Mouse (Mus musculus): ENCODE results near the gene Klrb1f. TPM values are rescaled to one million over a fixed set of nuclear protein-coding genes. Genes with fewer than 3 reads are reported as not detected.
"Not testable (repeated sequence)": the region's sequence is repeated elsewhere in the genome, so short reads cannot be mapped to it uniquely, and the experiment has no call there.

Gene Klrb1f
- polyA plus RNA-seq, 1 experiment from 2014 or later = 0.51 TPM

DNA sequence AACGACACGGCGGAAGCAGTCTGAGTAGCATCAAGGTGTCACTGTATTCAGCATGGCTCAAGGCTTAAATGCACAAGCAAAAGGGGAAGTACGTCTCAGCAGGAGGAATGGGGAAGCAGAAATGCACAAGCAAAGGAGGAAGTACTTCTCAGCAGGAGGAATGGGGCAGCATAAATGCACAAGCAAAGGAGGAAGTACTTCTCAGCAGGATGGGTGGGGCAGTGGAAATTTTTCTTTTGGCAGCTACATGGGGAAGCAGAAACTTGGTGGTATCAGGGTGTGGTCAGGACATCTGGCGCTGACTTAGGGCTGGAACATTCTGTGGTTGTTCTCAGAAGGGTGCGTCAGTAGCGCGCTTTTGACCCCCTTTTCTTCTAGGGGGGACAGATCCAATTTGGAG lies 42.9 kb downstream of the Klrb1f start:
- not testable (repeated sequence) for H3K27ac ChIP-seq; ATAC-seq (ENCODE audit: borderline replicate concordance, extremely low read depth, low FRiP score, low TSS enrichment); H3K4me3 ChIP-seq; H3K36me3 ChIP-seq; H3K9me3 ChIP-seq; H3K9ac ChIP-seq; H3K27me3 ChIP-seq; H3K4me2 ChIP-seq; H3K4me1 ChIP-seq
- 95% methylated on average over 8 of the region's 8 CpGs for WGBS

DNA sequence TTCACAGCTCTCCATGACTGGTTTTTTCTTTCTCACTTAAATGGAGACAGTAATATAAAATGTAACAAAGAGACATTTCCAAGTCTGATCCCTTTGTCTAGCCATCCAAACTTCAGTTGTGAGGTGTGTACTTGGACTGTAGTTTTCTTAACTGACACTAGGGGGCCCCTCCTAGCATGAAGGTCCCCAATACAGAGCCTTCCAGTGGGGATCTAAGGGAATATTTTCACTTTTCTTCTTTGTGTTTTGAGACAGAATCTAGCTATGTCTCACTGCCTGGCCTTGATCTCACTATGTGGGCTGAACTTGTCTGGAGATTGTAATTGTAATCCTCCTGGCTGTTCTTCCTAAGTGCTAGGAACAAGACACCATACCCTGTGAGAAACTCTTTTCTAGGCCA lies 49.5 kb downstream of the Klrb1f start:
- H3K27me3 ChIP-seq = no peaks in the 10 kb centered on the region
- no peak overlapping the region for H3K9ac ChIP-seq
- no peaks in the 10 kb centered on the region for H3K4me1 ChIP-seq
- H3K4me2 ChIP-seq = no peak overlapping the region
- ATAC-seq (ENCODE audit: borderline replicate concordance, extremely low read depth, low FRiP score, low TSS enrichment) = peak; percentile 65; the same call in 1 of the 2 replicates
- H3K9me3 ChIP-seq = no peaks in the 10 kb centered on the region
- no peak overlapping the region for H3K27ac ChIP-seq
- no peak overlapping the region for H3K4me3 ChIP-seq
- H3K36me3 ChIP-seq = no peaks in the 10 kb centered on the region

DNA sequence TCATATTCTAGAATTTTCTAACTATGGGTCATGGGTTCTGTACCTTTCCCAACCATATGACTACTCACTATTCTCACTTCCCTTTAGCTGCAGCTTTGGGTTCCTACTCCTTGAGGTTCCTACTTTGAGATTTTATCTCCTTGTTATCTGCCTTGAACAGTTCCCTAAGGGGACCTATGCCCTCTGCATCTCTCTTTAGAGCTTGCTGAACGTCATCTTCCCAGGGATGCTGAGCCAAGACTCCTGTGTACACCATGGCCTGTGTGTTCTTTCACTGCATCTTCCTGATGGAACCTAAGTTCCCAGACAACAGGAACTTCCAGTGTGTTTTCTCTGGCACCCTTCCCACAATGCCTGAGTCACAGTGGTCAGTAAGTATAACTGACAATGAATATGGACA lies 52.2 kb downstream of the Klrb1f start:
- Histone ChIP-seq H3K4me3 (no peak overlapping the region), H3K27ac (no peak overlapping the region), H3K9ac (no peak overlapping the region), H3K9me3 (no peaks in the 10 kb centered on the region), H3K36me3 (no peaks in the 10 kb centered on the region), H3K4me2 (no peak overlapping the region), H3K27me3 (no peaks in the 10 kb centered on the region), H3K4me1 (no peaks in the 10 kb centered on the region)
- ATAC-seq (ENCODE audit: borderline replicate concordance, extremely low read depth, low FRiP score, low TSS enrichment) = no peak
- 14% methylated on average over 1 of the region's 1 CpGs for WGBS

DNA sequence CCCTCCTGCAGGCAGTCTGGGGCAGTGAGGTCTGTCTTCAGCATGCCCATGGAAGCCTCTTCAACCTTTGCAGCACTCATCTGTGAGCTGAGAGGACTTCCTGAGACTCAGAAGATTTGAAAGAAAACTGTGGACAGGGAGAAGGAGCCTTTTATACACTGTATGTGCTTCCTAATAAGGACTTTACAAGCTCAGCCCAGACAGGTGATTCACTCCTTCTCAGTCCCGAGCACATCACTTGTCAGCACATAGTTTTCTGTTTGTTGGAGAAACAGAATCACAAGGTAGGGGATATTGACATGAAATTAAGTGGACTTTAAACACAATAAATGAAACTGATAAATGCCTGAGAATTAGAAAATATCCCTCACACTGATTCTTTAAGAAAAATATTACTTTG lies 55.1 kb downstream of the Klrb1f start, which contains the start of gene Clec2e:
Gene Clec2e, minus strand, starts transcription at position 120 of the 400 bp plus-strand sequence.
- H3K4me3 ChIP-seq; H3K9me3 ChIP-seq; H3K36me3 ChIP-seq; H3K9ac ChIP-seq; H3K4me2 ChIP-seq; H3K27ac ChIP-seq; ATAC-seq (ENCODE audit: borderline replicate concordance, extremely low read depth, low FRiP score, low TSS enrichment); H3K27me3 ChIP-seq; H3K4me1 ChIP-seq: not testable (repeated sequence)
- 58% methylated on average over 1 of the region's 1 CpGs for WGBS

DNA sequence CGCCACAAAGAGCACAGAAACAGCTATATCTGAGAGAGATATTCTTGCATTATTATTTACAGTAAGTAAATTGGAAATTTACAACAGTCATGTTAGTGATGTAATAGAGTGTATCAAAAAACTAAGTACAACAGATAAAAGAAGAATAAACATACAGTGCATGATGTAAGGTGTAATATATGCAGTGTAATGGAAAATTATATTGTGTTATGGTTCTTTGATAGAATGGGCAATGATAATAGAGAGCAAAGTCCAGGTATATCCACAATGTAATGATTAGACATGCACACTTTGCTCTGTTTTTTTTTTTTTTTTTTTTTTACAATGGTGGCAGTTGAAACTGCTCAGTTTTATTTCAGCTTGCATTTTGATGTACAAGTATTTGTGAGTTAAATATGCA lies 55.9 kb downstream of the Klrb1f start:
- 74% methylated on average over 1 of the region's 1 CpGs for WGBS
- no peaks in the 10 kb centered on the region for H3K4me1 ChIP-seq
- ATAC-seq (ENCODE audit: borderline replicate concordance, extremely low read depth, low FRiP score, low TSS enrichment) = no peak
- no peaks in the 10 kb centered on the region for H3K36me3 ChIP-seq
- no peak overlapping the region for H3K4me2 ChIP-seq
- no peak overlapping the region for H3K9ac ChIP-seq
- H3K27ac ChIP-seq = no peak overlapping the region
- H3K9me3 ChIP-seq = no peaks in the 10 kb centered on the region
- no peaks in the 10 kb centered on the region for H3K27me3 ChIP-seq
- H3K4me3 ChIP-seq = no peak overlapping the region

DNA sequence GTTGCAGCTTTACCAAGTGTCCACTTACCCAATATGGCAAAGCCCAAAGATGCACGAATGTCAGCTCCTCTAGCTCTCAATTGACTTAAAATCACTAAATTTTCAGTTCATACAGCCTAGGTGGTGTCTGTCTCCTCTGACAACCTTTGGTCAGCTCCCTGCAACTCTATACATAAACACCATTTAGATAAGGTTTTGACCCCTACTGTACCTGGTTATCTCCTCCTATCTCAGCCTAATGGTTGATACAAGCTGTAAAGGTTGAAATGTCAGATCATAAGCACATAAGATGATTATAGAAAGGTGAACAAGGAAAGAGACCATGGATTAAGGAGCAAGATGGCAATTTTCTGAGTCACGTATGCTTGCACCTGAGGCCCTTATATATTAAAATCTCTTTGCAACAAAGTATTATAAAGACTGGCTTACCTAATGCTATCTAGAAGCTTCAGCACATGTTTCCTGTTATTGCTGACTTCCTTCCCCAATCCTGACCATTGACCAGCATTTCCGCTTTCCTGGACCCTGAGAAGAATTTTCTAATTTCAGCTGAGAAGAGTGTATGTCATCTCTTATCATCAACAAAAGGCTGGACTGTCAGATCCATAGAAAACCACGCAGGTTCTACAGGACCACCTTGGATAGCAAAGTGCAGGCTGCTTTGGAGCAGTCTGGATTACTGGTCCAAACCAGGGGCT lies 57.3 kb downstream of the Klrb1f start:
- Histone ChIP-seq H3K36me3 (no peaks in the 10 kb centered on the region), H3K4me2 (no peak overlapping the region), H3K4me3 (no peak overlapping the region), H3K27ac (peak overlapping the region; percentile 29; the same call in 1 of the 2 replicates), H3K27me3 (no peaks in the 10 kb centered on the region), H3K9me3 (no peaks in the 10 kb centered on the region), H3K9ac (no peak overlapping the region), H3K4me1 (no peaks in the 10 kb centered on the region)
- 67% methylated on average over 4 of the region's 4 CpGs for WGBS
- no peak for ATAC-seq (ENCODE audit: borderline replicate concordance, extremely low read depth, low FRiP score, low TSS enrichment)

Other genes with a start within 250 kb of the Klrb1f start
- not detected in 2 replicates for gene Gm44511, start 219.6 kb upstream of the Klrb1f start, polyA plus RNA-seq (2015; fragmentation: Nextera tagmentation; extraction: Ambion mirVana)
- 0.16 and 0.18 TPM in 2 replicates for gene Klrb1b, start 219.6 kb upstream of the Klrb1f start, polyA plus RNA-seq (2015; fragmentation: Nextera tagmentation; extraction: Ambion mirVana)
- gene Clec2i, start 158.3 kb upstream of the Klrb1f start, polyA plus RNA-seq (2015; fragmentation: Nextera tagmentation; extraction: Ambion mirVana) = 0.24 and 0.32 TPM in 2 replicates
- gene BC035044, start 154.8 kb upstream of the Klrb1f start, polyA plus RNA-seq (2015; fragmentation: Nextera tagmentation; extraction: Ambion mirVana) = 0.83 and 1.4 TPM in 2 replicates
- 0.16 TPM in 1 of 2 replicates, not detected in the other for gene Clec2g, start 111.5 kb upstream of the Klrb1f start, polyA plus RNA-seq (2015; fragmentation: Nextera tagmentation; extraction: Ambion mirVana)
- not detected in 2 replicates for gene Clec2e, start 55.0 kb downstream of the Klrb1f start, polyA plus RNA-seq (2015; fragmentation: Nextera tagmentation; extraction: Ambion mirVana)
- 1.2 and 1.5 TPM in 2 replicates for gene Clec2d, start 134.7 kb downstream of the Klrb1f start, polyA plus RNA-seq (2015; fragmentation: Nextera tagmentation; extraction: Ambion mirVana)
- gene Cd69, start 229.5 kb downstream of the Klrb1f start, polyA plus RNA-seq (2015; fragmentation: Nextera tagmentation; extraction: Ambion mirVana) = 0.15 and 0.39 TPM in 2 replicates

All from lung, embryonic 15.5 days (tissue).